Mouse (Mus musculus) layer of hippocampus, adult 8-10 months (tissue): ENCODE results near the gene Blvra. TPM values are rescaled to one million over a fixed set of nuclear protein-coding genes. Genes with fewer than 3 reads are reported as not detected.

ENCODE experiments used
- DNase-seq, 2 experiments: peaks; one replicate each; pipeline ENCODE4 v3.0.0; 2022; ENCODE audit warnings: low spot score in 2 of 2
- microRNA-seq, 2 experiments: library from miRNA; unstranded; fragments of <30 nt; microRNA quantifications; one replicate each; pipeline ENCODE4 v1.2.0; 2022
- total RNA-seq, 4 experiments: library from RNA; stranded (reverse); gene quantifications; 2 replicates each; pipeline ENCODE4 v1.2.4; 2022

The Blvra gene
- total RNA-seq, 4 experiments from 2014 or later: 18.2 to 23.3 (median 22.8) TPM

GRCm38 (mm10) chr2:127136979-127137378, 66.5 kb downstream of the Blvra start:
- no peak for DNase-seq

- no peak for DNase-seq
Observed at GRCm38 (mm10) chr2:127137838-127138420, 67.5 kb downstream of the Blvra start.

- DNase-seq: no peak
Observed at GRCm38 (mm10) chr2:127138449-127138848, 68.0 kb downstream of the Blvra start.

- DNase-seq: no peak
Observed at GRCm38 (mm10) chr2:127139094-127139493, 68.6 kb downstream of the Blvra start.

- DNase-seq: no peak
Observed at GRCm38 (mm10) chr2:127139605-127140004, 69.1 kb downstream of the Blvra start.

GRCm38 (mm10) chr2:127140011-127140410, 69.5 kb downstream of the Blvra start:
- peak in 1 of 2 experiments; percentile 18 for DNase-seq

- DNase-seq: no peak
Observed at GRCm38 (mm10) chr2:127142031-127142430, 71.6 kb downstream of the Blvra start.

- DNase-seq: no peak
Observed at GRCm38 (mm10) chr2:127142577-127143157, 72.2 kb downstream of the Blvra start.

GRCm38 (mm10) chr2:127143158-127144063, 72.9 kb downstream of the Blvra start, which contains the start of gene Itpripl1:
Itpripl1 (minus strand) TSS chr2:127143442.
- DNase-seq: no peak

- DNase-seq: no peak
Observed at GRCm38 (mm10) chr2:127145699-127146098, 75.2 kb downstream of the Blvra start.

Small RNA genes within 50 kb of the gene (microRNA-seq; reads per million reads assigned to microRNA genes)
- 0 reads per million in 2 experiments for gene Gm24081

Other genes with a start within 250 kb of the Blvra start
- 10 to 100 TPM; 42.5 to 53.0 (median 47.9) TPM for gene Trpm7, start 194.4 kb upstream of the Blvra start, total RNA-seq
- gene Sppl2a, start 137.4 kb upstream of the Blvra start, total RNA-seq: 10 to 100 TPM; 28.7 to 33.1 (median 30.3) TPM
- gene Ap4e1, start 61.9 kb upstream of the Blvra start, total RNA-seq: 10 to 100 TPM; 12.2 to 18.9 (median 14.4) TPM
- gene Ncaph, start 63.3 kb downstream of the Blvra start, total RNA-seq: 1 to 10 TPM in 3 of 4 experiments, under 1 TPM in 1; 0.89 to 2.0 (median 1.5) TPM
- 1 to 10 TPM; 1.9 to 6.6 (median 4.2) TPM for gene Itpripl1, start 72.8 kb downstream of the Blvra start, total RNA-seq
- gene 1810024B03Rik, start 137.6 kb downstream of the Blvra start, total RNA-seq: 1 to 10 TPM in 1 of 4 experiments, under 1 TPM in 3; 0.76 to 1.2 (median 0.88) TPM
- gene Snrnp200, start 137.7 kb downstream of the Blvra start, total RNA-seq: 100 to 1,000 TPM in 1 of 4 experiments, 10 to 100 TPM in 3; 91.8 to 100 (median 96.5) TPM
- 10 to 100 TPM; 73.1 to 81.0 (median 77.0) TPM for gene Ciao1, start 177.2 kb downstream of the Blvra start, total RNA-seq
- gene Tmem127, start 177.2 kb downstream of the Blvra start, total RNA-seq: 10 to 100 TPM; 69.4 to 75.6 (median 72.4) TPM
- 100 to 1,000 TPM; 100 to 119 (median 107) TPM for gene Stard7, start 199.6 kb downstream of the Blvra start, total RNA-seq